Mouse (Mus musculus): ENCODE measurements around the gene Rem2. TPM values are rescaled to one million over a fixed set of nuclear protein-coding genes. Genes with fewer than 3 reads are reported as not detected.

Rem2 gene
- total and polyA plus RNA-seq, 3 experiments = 4.8 to 38.8 TPM; not detected in 1

DNA sequence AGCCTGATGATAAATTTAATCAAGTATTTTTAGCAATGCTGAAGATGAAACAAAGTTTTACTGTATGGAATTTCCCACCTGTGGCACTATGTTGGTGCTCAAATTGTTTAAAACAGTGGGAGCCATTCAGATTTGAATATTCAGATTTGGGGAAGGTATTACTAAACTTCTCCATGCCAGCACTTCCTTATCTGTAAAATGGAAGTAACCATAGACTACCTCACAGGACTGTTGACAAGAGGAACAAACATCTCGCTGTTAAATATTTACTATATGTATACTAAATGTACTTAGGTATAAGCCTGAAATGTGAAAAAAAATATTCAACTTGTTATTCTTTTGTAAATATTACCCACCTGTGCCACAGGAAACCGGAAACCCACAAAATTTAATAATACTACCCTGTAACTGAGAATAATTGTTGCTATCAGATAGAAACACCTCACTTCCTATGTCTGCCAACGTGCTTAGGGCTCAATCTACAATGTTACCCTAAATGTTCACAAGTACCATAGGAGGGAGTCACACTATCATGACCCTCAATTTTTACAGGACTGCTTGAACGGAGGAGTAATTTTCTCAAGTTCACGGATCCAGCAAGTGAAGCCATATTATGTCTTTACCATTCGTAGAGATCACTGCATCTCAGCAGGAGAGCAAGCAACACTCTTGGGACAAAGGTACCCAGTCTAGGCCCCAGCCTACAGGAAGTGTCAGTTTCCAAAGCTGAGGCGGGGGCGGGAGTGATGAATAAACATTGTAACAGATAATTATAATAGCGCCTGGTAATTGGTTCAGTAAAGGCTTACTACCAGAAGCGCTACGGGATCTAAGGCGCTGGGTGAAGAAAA, 12.6 kb upstream of the Rem2 start:
- H3K36me3 ChIP-seq (ENCODE audit: control insufficient read depth in 1 of 2, insufficient read depth in 2 of 2, low read length in 2 of 2) = peaks cover 0 to 24% of the 10 kb centered on the region in 2 experiments; a peak in 3 of 4 replicates
- H3K4me1 ChIP-seq (ENCODE audit: control insufficient read depth in 1 of 2, insufficient read depth in 2 of 2, low read length in 2 of 2) = peaks cover 9 to 21% of the 10 kb centered on the region in 2 experiments
- H3K4me3 ChIP-seq (ENCODE audit: control insufficient read depth in 1 of 2, insufficient read depth in 1 of 2, low read depth in 2 of 2, low read length in 2 of 2) = peak overlapping the region; percentile 61 to 91
- H3K79me2 ChIP-seq (ENCODE audit: control insufficient read depth, insufficient read depth, low read length, poor library complexity) = peaks cover 21% of the 10 kb centered on the region
- H3K27me3 ChIP-seq (ENCODE audit: control insufficient read depth in 1 of 2, insufficient read depth in 2 of 2, low read length in 2 of 2) = no peaks in the 10 kb centered on the region
- H3K9ac ChIP-seq (ENCODE audit: control insufficient read depth, low read depth, low read length, poor library complexity, severe bottlenecking) = peak overlapping the region; percentile 96
- peak overlapping the region; percentile 100 for H3K27ac ChIP-seq (ENCODE audit: control insufficient read depth, low read depth, low read length)
- peak; percentile 80 for DNase-seq (ENCODE audit: low read depth, low spot score)
- H3K9me3 ChIP-seq (replicated peaks; ENCODE audit: insufficient read depth, low read length) = no peaks in the 10 kb centered on the region
- TF ChIP-seq CHD2 (IDR thresholded peaks at IDR 0.05; ENCODE audit: low read length) = no peak
- TF ChIP-seq EP300 (IDR thresholded peaks at IDR 0.05; ENCODE audit: low read depth in 1 of 2, low read length in 2 of 2) = peak; percentile 38 to 41; a peak in 2 of 4 replicates
- TF ChIP-seq JUND (IDR thresholded peaks at IDR 0.05; ENCODE audit: low read depth, low read length) = no peak
- TF ChIP-seq POLR2A (IDR thresholded peaks at IDR 0.05; ENCODE audit: control insufficient read depth in 1 of 2, insufficient read depth in 1 of 2, low read depth in 1 of 2, low read length in 2 of 2, poor library complexity in 1 of 2) = 0 out of 4 replicates have a peak, but pooled peaks of 1 of the 2 experiments have one; percentile 5
- no peak for TF ChIP-seq CTCF (IDR thresholded peaks at IDR 0.05 in 2 of 3, conservative IDR thresholded peaks at IDR 0.05 in 1 of 3; ENCODE audit: control insufficient read depth in 1 of 3, insufficient read depth in 1 of 3, low read depth in 2 of 3, low read length in 3 of 3, poor library complexity in 1 of 3, severe bottlenecking in 1 of 3)
- no peak for TF ChIP-seq USF2 (IDR thresholded peaks at IDR 0.05; ENCODE audit: borderline replicate concordance in 1 of 2, insufficient read depth in 1 of 2, low read depth in 1 of 2, low read length in 2 of 2)
- peak; percentile 84 for TF ChIP-seq ELF1 (IDR thresholded peaks at IDR 0.05; ENCODE audit: low read depth, low read length)
- no peak for TF ChIP-seq ZC3H11A (IDR thresholded peaks at IDR 0.05; ENCODE audit: low read depth, low read length)
- no peak for TF ChIP-seq ZKSCAN1 (IDR thresholded peaks at IDR 0.05; ENCODE audit: low read depth, low read length)
- no peak for TF ChIP-seq USF1 (IDR thresholded peaks at IDR 0.05; ENCODE audit: low read depth, low read length)
- TF ChIP-seq SMC3 (IDR thresholded peaks at IDR 0.05; ENCODE audit: low read depth, low read length) = no peak
- no peak for TF ChIP-seq MAZ (IDR thresholded peaks at IDR 0.05; ENCODE audit: low read depth, low read length)
- no peak for TF ChIP-seq MAX (IDR thresholded peaks at IDR 0.05; ENCODE audit: low read length)
- no peak for TF ChIP-seq KAT2A (conservative IDR thresholded peaks at IDR 0.05; ENCODE audit: low read depth, low read length)
- peak; percentile 3; the same call in 1 of the 2 replicates for TF ChIP-seq GATA1 (IDR thresholded peaks at IDR 0.05; ENCODE audit: low read depth, low read length)
- peak; percentile 11; the same call in 1 of the 2 replicates for TF ChIP-seq TAL1 (IDR thresholded peaks at IDR 0.05; ENCODE audit: low read length)
- peak; percentile 53; the same call in 1 of the 2 replicates for TF ChIP-seq CHD1 (IDR thresholded peaks at IDR 0.05; ENCODE audit: low read depth, low read length)
- TF ChIP-seq SIN3A (IDR thresholded peaks at IDR 0.05; ENCODE audit: low read length) = no peak; the same call in 1 of the 2 replicates
- TF ChIP-seq TBP (IDR thresholded peaks at IDR 0.05; ENCODE audit: low read depth, low read length) = 0 out of 2 replicates have a peak, but pooled peaks have one; percentile 74
- TF ChIP-seq ZMIZ1 (IDR thresholded peaks at IDR 0.05; ENCODE audit: low read depth, low read length) = no peak; the same call in 1 of the 2 replicates
- TF ChIP-seq TCF12 (IDR thresholded peaks at IDR 0.05; ENCODE audit: low read depth, low read length) = 0 out of 2 replicates have a peak, but pooled peaks have one; percentile 5
- TF ChIP-seq ZNF384 (IDR thresholded peaks at IDR 0.05; ENCODE audit: low read depth, low read length) = no peak
- TF ChIP-seq POLR2AphosphoS5 (IDR thresholded peaks at IDR 0.05; ENCODE audit: borderline replicate concordance, low read depth, low read length) = no peak
- no peak; the same call in 1 of the 2 replicates for TF ChIP-seq MYC (IDR thresholded peaks at IDR 0.05; ENCODE audit: low read depth, low read length)
- peak; percentile 48 for TF ChIP-seq ETS1 (IDR thresholded peaks at IDR 0.05; ENCODE audit: low read depth, low read length)
- no peak for TF ChIP-seq BHLHE40 (IDR thresholded peaks at IDR 0.05; ENCODE audit: borderline replicate concordance, low read depth, low read length)

Data from MEL (cell line).